In the genomic region with DNA sequence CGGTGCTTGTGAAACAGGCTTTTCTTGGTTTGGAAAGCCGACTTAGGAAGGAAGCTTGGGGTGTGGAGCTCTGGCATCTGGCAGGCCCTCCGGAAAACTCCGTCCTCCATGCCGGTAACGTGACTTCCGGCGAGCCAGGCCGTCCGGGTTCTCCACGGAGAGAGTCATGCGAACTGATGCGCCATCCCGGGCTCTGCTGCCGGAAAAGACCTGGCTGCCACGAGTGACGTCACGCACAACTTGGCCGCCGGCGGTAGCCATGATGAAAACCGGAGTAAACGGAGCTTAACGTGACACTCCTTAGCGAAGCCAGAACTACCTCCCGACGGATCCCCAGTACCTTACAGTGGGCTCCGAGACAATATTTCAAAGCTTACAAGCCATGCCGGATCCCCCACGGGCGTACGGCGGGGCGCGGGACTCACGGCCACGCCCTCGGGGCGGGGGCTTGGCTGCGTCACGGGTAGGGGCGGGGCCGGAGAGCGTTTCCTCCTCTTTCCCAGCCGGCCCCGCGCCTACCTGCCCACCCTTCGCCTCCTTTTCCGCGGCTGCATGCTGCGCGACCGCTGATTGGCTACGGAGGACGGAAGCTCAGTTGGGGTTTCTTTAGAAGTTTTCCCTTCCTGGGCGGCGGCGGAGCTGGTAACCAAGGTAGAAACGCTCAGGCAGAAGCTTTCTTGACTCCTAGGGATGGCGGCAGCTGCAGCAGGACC, we compare ENCODE assay signal across 8 mouse cellular contexts. TPM values are rescaled to one million over a fixed set of nuclear protein-coding genes. Genes with fewer than 3 reads are reported as not detected.
DNase-seq lines count a peak whose midpoint lies in the region; ATAC-seq and TF ChIP-seq lines count a peak whose summit lies in the region.

A gene (plus strand): TSS at position 553 of the 713 bp plus-strand sequence.

- H3K4me3 ChIP-seq in hindbrain, embryonic 13.5 days = peak within 1 kb of the TSS; percentile 70

- peak within 1 kb of the TSS; percentile 97 for H3K27ac ChIP-seq in hindbrain, embryonic 13.5 days

- H3K36me3 ChIP-seq in hindbrain, embryonic 13.5 days = peaks cover 4% of the 10 kb centered on the region; the same call in 1 of the 2 replicates

- H3K4me1 ChIP-seq in hindbrain, embryonic 13.5 days (replicated peaks) = peaks cover 26% of the 10 kb centered on the region

- H3K4me2 ChIP-seq in hindbrain, embryonic 13.5 days = peak within 1 kb of the TSS; percentile 84

- no peaks in the 10 kb centered on the region for H3K27me3 ChIP-seq in Patski
- no peaks in the 10 kb centered on the region for H3K27me3 ChIP-seq in hindbrain, embryonic 13.5 days

- H3K9me3 ChIP-seq in hindbrain, embryonic 13.5 days = no peaks in the 10 kb centered on the region

- CTCF ChIA-PET in Patski (lab: Charles Lee) = interaction anchor here (1.0 to 1.7 kb wide), 8 partner anchors 13 to 198 kb away, joined by 3 to 5 read pairs (median 3); a partner anchor contains a TSS

- POLR2A ChIA-PET in Patski (lab: Charles Lee) = interaction anchor here (0.6 to 1.2 kb wide), 6 partner anchors 9 to 211 kb away, joined by 3 to 7 read pairs (median 3); no protein-coding TSS in a partner anchor

- peak within 1 kb of the TSS; percentile 83 for H3K9ac ChIP-seq in hindbrain, embryonic 13.5 days

- peak; percentile 97 for ATAC-seq in Patski
- peak; percentile 98 for ATAC-seq in hindbrain, embryonic 13.5 days (ENCODE audit: low FRiP score)

- in situ Hi-C loops in Patski (cut with MboI; ENCODE audit: low pct_unique_long_range_greater_than_20kb) = loop anchor here (10.0 kb wide), 1 partner anchor 192 kb away; a partner anchor contains a TSS

- TF ChIP-seq CTCF in Patski (IDR thresholded peaks at IDR 0.05) = no peak

- under 1% methylated on average over 59 of the region's 60 CpGs for WGBS in hindbrain, embryonic 13.5 days

- peak; percentile 81 for DNase-seq in Patski (ENCODE audit: low read depth, low spot score)
- peak; percentile 98 for DNase-seq in cerebellum, postnatal 14 days
- peak; percentile 95 for DNase-seq in frontal cortex, postnatal 14 days (ENCODE audit: low spot score in 2 of 2)
- peak; percentile 90 to 96 for DNase-seq in layer of hippocampus, postnatal 25 days (ENCODE audit: extremely low spot score in 1 of 2, low spot score in 1 of 2)
- peak; percentile 97 for DNase-seq in lung, postnatal 25 days (ENCODE audit: low spot score)
- DNase-seq in retina, embryonic 14.5 days (ENCODE audit: low spot score) = peak; percentile 94
- peak; percentile 97 for DNase-seq in thymus, postnatal 4 days

RNA-seq across cellular contexts. Expression of the gene that starts here (rescaled TPM):
- 183 TPM for polyA plus RNA-seq in Patski (2021)
- polyA plus RNA-seq in hindbrain, embryonic 13.5 days (2015; fragmentation: Nextera tagmentation; extraction: Ambion mirVana) = 124 and 128 TPM in 2 replicates
- 10 to 100 TPM; 90.0 to 91.4 TPM for total RNA-seq in layer of hippocampus, postnatal 25 days (2021)

Comparison
In these comparisons a context has a peak if more than half of its experiments do, and no peak if none do; other contexts are left out.
1. Peak in every context shown above with its lines: DNase-seq, ATAC-seq, H3K4me3 ChIP-seq and H3K27ac ChIP-seq.